Mouse (Mus musculus) heart, embryonic 13.5 days (tissue): Measurements from ENCODE around the gene Arsb. TPM values are rescaled to one million over a fixed set of nuclear protein-coding genes. Genes with fewer than 3 reads are reported as not detected.
"Not testable (repeated sequence)": the region's sequence is repeated elsewhere in the genome, so short reads cannot be mapped to it uniquely, and the experiment has no call there.

Source experiments
- ATAC-seq: fragments of 200-750 bp; cut with Nextera tagmentation; 2 replicates; pipeline ENCODE4 v1.8.0; 2017; ENCODE audit warnings: moderate TSS enrichment; ENCODE audit not compliant: insufficient number of reproducible peaks, low FRiP score, low TSS enrichment; ENCODE audit errors: extremely low read depth
- H3K27ac ChIP-seq: fragments of 300-500 bp; sonication (generic); replicated peaks from 2 replicates; pipeline ENCODE4 v1.5.1; 2015; ENCODE audit warnings: moderate library complexity, mild to moderate bottlenecking, inconsistent platforms
- H3K27me3 ChIP-seq: fragments of 300-500 bp; sonication (generic); replicated peaks from 2 replicates; pipeline ENCODE4 v1.6.1; 2015; ENCODE audit warnings: mild to moderate bottlenecking, inconsistent platforms
- H3K36me3 ChIP-seq: fragments of 300-500 bp; sonication (generic); 2 replicates; pipeline ENCODE4 v1.6.1; 2015; ENCODE audit warnings: mild to moderate bottlenecking, inconsistent platforms
- H3K4me1 ChIP-seq: fragments of 300-500 bp; sonication (generic); 2 replicates; pipeline ENCODE4 v1.6.1; 2015; ENCODE audit warnings: inconsistent platforms
- H3K4me2 ChIP-seq: fragments of 300-500 bp; sonication (generic); 2 replicates; pipeline ENCODE4 v1.6.1; 2015; ENCODE audit warnings: inconsistent platforms, mild to moderate bottlenecking, moderate library complexity
- H3K4me3 ChIP-seq: fragments of 300-500 bp; sonication (generic); 2 replicates; pipeline ENCODE4 v1.5.1; 2015; ENCODE audit warnings: moderate library complexity, mild to moderate bottlenecking, inconsistent platforms
- H3K9ac ChIP-seq: fragments of 300-500 bp; sonication (generic); 2 replicates; pipeline ENCODE4 v1.6.1; 2015; ENCODE audit warnings: inconsistent platforms, mild to moderate bottlenecking, moderate library complexity
- H3K9me3 ChIP-seq: fragments of 300-500 bp; sonication (generic); 2 replicates; pipeline ENCODE4 v1.6.1; 2016; ENCODE audit warnings: inconsistent platforms
- whole genome bisulfite sequencing: fragments of 180-500 bp; shearing (Covaris S2); methylation state at CpG from one replicate; pipeline ENCODE4 v1.1.7; 2015; ENCODE audit warnings: mixed read lengths; 5-methylcytosine and 5-hydroxymethylcytosine counted together
- polyA plus RNA-seq: library from polyadenylated mRNA; unstranded; fragments of >200 nt; fragmentation: Nextera tagmentation; extraction: Ambion mirVana; gene quantifications from 2 replicates; pipeline ENCODE4 v1.2.1, GENCODE M21; 2015

Arsb gene
- polyA plus RNA-seq, 1 experiment from 2014 or later, result 9.0 TPM

DNA sequence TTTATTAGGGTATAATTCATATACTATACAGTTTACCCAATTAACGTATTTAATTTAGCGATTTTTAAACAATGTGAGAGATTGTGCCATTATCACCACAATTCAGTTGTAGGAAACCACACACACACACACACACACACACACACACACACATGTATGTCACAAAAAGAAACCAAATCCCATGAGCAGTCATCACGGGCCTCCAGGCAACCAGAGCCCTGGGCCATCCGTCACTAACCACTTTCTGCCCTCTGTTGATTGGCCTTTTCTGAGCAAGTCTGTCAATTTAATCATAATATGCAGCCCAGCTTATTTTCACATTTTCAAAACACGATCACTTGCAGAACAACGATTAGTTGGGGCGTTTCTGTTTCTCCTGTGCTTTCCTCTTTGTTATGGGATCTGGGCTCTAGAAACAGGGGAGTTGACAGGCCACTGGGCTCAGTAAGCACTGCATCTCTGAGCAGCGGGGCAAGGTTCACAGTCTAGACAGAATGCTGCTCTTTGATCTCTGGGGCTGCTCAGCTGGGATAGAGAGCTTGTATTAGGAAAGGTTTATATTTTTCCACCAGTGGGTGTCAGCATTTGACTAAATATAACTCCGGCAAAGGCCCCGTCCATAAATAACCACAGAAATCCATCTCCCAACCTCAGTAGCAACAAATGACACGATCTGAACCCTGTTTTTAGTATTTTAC is 21.7 kb downstream of the Arsb start:
- Histone ChIP-seq H3K9me3 (no peaks in the 10 kb centered on the region), H3K4me2 (no peak overlapping the region), H3K27me3 (no peaks in the 10 kb centered on the region), H3K4me3 (no peak overlapping the region), H3K27ac (no peak overlapping the region), H3K9ac (no peak overlapping the region), H3K4me1 (peaks cover 12% of the 10 kb centered on the region), H3K36me3 (no peaks in the 10 kb centered on the region)
- no peak; the same call in 1 of the 2 replicates for ATAC-seq
- 45% methylated on average over 11 of the region's 11 CpGs for WGBS

DNA sequence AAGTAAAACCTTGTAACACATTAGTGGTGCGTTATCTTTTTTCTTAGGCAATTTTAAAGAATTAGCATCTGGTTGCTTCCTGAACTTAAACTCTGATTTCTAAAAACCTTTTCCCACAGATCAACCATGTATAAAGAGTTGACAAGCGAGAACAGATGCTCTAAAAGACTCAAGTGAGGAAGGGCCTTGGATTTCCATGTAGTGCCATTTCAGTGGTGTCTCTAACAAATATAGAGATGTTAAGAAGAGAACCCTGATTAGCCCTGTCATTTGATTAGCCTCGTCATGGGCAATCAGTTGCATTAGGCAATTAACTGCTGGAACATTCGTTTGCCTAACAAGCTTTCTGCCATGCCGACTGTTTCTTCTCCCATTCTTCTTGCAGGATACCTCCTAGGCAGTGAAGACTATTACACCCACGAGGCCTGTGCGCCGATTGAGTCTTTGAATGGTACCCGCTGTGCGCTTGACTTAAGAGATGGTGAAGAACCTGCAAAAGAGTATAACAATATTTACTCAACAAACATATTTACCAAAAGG is 22.3 kb downstream of the Arsb start:
- peaks cover 12% of the 10 kb centered on the region for H3K4me1 ChIP-seq
- no peaks in the 10 kb centered on the region for H3K9me3 ChIP-seq
- H3K27ac ChIP-seq, result no peak overlapping the region
- H3K9ac ChIP-seq, result no peak overlapping the region
- ATAC-seq, result no peak
- no peaks in the 10 kb centered on the region for H3K27me3 ChIP-seq
- 83% methylated on average over 10 of the region's 10 CpGs for WGBS
- H3K4me3 ChIP-seq, result no peak overlapping the region
- H3K4me2 ChIP-seq, result no peak overlapping the region
- no peaks in the 10 kb centered on the region for H3K36me3 ChIP-seq

DNA sequence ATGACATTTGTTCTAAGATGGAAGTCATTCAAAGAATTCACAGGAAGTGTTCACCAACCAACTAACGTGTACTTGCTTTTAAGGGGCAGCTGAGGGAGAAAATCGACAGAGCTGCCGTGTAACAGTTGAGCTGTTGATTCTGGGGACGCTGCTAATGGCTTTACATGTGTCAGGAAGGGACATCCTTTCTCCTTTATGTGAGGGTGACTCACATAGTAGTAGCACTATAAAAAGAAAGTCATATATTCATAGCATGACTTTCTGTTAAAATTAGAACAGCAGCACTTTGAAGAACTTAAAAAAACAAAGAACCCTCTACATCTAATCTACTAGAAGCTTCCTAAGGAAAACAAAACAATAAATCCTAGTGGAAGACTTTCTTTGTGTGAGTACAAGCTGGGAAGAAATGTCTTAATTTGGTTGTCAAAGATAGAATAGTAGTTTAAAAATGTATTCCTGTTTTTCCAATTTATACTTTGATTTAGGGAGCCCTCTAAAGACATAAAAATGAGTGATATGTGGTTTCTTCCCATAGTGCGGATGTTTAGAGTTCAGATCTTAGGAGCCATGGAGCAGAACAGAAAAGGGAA is 25.7 kb downstream of the Arsb start:
- no peak overlapping the region for H3K27ac ChIP-seq
- H3K27me3 ChIP-seq, result no peaks in the 10 kb centered on the region
- ATAC-seq, result no peak
- peaks cover 19% of the 10 kb centered on the region for H3K4me1 ChIP-seq
- no peak overlapping the region for H3K9ac ChIP-seq
- WGBS, result 54% methylated on average over 5 of the region's 5 CpGs
- H3K4me3 ChIP-seq, result no peak overlapping the region
- no peak overlapping the region for H3K4me2 ChIP-seq
- no peaks in the 10 kb centered on the region for H3K36me3 ChIP-seq
- H3K9me3 ChIP-seq, result no peaks in the 10 kb centered on the region

DNA sequence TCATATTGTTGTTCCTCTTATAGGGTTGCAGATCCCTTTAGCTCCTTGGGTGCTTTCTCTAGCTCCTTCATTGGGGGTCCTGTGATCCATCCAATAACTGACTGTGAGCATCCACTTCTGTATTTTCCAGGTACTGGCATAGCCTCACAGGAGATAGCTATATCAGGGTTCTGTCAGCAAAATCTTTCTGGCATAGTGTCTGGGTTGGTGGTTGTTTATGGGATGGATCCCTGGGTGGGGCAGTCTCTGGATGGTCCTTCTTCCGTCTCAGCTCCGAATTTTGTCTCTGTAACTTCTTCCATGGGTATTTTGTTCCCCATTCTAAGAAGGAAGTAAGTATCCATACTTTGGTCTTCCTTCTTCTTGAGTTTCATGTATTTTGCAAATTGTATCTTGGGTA is 38.9 kb downstream of the Arsb start:
- ATAC-seq, H3K27ac ChIP-seq, H3K36me3 ChIP-seq, H3K4me2 ChIP-seq, H3K27me3 ChIP-seq, H3K9me3 ChIP-seq, H3K4me3 ChIP-seq, H3K4me1 ChIP-seq, H3K9ac ChIP-seq: not testable (repeated sequence)
- WGBS, result 69% methylated on average over 2 of the region's 2 CpGs

DNA sequence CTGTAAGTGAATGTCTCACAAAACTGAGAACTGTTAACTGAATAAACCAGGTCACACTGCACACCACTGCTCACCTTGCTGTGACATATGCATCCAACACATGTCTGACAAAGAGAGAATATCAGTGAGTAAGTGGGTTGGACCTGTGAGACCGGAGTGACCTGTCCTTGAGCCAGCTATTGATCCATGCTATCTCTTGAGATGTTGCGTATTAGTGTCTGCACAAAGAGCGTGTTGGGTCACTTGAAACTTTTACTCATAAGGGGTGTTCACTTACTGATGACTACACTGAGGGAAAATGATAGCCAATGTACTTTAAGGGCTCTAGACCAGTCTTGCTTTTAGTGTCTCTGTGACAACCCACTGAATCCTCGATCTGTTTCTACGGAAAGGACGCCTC is 42.7 kb downstream of the Arsb start:
- Histone ChIP-seq H3K9me3 (no peaks in the 10 kb centered on the region), H3K4me1 (peaks cover 5% of the 10 kb centered on the region; the same call in 1 of the 2 replicates), H3K27ac (no peak overlapping the region), H3K4me3 (no peak overlapping the region), H3K4me2 (no peak overlapping the region), H3K36me3 (no peaks in the 10 kb centered on the region), H3K9ac (no peak overlapping the region), H3K27me3 (no peaks in the 10 kb centered on the region)
- WGBS, result 87% methylated on average over 6 of the region's 6 CpGs
- no peak for ATAC-seq

DNA sequence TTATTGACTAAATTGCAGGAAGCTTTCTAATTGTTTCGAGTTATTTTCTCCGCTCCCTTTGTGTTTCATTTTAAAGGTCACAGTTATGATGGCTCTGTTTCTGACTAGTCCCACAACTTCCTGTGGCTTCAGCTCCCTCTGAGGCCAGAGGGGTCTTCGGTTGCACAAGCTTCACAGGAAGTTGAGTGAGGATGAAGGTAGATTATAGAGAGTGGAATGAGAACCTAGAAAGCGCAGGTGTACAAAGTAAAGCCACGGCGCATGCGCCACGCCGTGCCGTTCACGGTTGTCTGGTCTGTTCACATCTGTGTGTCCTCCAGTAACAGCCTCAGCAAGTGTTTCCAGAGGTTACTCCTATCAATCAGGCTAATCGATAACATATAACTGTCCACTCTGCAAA is 43.2 kb downstream of the Arsb start:
- no peak overlapping the region for H3K4me3 ChIP-seq
- H3K9ac ChIP-seq, result no peak overlapping the region
- ATAC-seq, result no peak
- H3K4me1 ChIP-seq, result peaks cover 5% of the 10 kb centered on the region; the same call in 1 of the 2 replicates
- H3K4me2 ChIP-seq, result no peak overlapping the region
- H3K27me3 ChIP-seq, result no peaks in the 10 kb centered on the region
- H3K27ac ChIP-seq, result no peak overlapping the region
- WGBS, result 88% methylated on average over 12 of the region's 12 CpGs
- no peaks in the 10 kb centered on the region for H3K9me3 ChIP-seq
- no peaks in the 10 kb centered on the region for H3K36me3 ChIP-seq

DNA sequence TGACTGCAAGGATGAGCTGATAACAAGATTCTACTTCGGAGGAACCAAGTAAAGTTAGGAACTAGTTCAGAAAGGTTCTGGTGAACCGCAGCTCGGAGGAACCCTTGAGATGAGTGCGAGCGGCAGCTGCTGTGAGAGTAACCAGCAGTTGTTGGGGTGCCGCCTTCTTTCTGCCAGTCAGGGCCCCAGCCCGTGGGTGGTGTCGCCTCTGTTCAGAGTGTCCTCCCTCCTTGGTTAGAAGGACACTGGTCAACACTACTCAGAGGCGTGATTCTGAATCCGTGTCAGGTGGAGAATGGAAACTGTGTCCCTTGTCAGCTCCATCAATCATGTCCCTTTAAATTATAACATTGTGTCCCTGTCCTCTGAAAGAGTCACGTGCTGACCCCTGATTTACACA is 43.7 kb downstream of the Arsb start:
- H3K27me3 ChIP-seq, result no peaks in the 10 kb centered on the region
- H3K4me2 ChIP-seq, result no peak overlapping the region
- H3K9ac ChIP-seq, result no peak overlapping the region
- no peak overlapping the region for H3K27ac ChIP-seq
- peaks cover 5% of the 10 kb centered on the region; the same call in 1 of the 2 replicates for H3K4me1 ChIP-seq
- 84% methylated on average over 11 of the region's 11 CpGs for WGBS
- H3K36me3 ChIP-seq, result no peaks in the 10 kb centered on the region
- H3K4me3 ChIP-seq, result no peak overlapping the region
- no peaks in the 10 kb centered on the region for H3K9me3 ChIP-seq
- ATAC-seq, result no peak

DNA sequence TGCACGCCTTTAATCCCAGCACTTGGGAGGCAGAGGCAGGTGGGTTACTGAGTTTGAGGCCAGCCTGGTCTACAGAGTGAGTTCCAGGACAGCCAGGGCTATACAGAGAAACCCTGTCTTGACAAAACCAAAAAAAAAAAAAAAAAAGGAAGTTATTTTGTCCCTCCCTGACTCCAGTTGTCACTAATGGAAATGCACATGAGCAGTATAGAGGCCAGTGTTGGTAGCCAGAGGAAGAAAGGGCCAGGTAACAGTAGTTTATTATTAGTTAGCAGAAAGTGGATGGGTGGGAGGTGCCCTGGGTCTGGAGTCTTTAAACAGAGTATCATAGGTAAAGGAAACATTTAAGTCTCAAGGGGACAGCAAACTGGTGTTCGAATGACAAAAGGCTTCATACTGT is 44.7 kb downstream of the Arsb start:
- Histone ChIP-seq H3K4me3 (no peak overlapping the region), H3K27me3 (no peaks in the 10 kb centered on the region), H3K4me1 (peaks cover 7% of the 10 kb centered on the region; the same call in 1 of the 2 replicates), H3K27ac (no peak overlapping the region), H3K4me2 (no peak overlapping the region), H3K36me3 (no peaks in the 10 kb centered on the region), H3K9ac (no peak overlapping the region), H3K9me3 (no peaks in the 10 kb centered on the region)
- no peak for ATAC-seq
- WGBS, result 87% methylated on average over 2 of the region's 2 CpGs

DNA sequence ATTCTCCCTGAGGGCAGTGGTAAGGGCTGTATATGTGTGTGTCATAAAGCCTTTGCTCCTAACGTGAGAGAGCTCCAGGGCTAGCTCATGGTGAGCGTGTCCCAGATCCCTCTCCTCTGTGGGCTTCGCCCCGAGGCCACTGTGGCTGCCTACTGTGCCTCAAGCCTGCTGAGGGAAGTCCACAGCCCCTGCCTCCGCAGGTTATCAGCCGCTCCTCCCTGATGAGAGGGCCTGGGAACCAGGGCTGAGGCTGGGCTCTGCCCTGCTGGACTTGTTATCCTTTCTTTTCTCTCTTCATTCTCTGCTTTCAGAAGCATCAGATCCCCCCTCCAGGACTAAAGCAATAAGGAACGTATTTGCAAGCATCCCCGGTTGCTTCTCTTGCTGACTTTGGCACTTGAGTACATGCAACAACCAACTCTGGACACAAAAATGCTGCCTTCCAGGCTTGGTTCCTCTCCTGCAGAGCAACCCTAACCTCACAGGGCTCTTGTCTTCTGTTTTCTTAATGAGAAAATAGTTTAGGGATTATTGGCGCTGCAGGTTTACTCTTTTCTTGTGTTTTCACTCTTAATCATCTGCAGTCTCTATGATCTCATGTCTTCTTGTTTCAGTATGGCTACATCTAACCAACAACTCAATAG is 45.4 kb downstream of the Arsb start:
- no peaks in the 10 kb centered on the region for H3K9me3 ChIP-seq
- ATAC-seq, result no peak
- H3K4me1 ChIP-seq, result peaks cover 13% of the 10 kb centered on the region
- no peaks in the 10 kb centered on the region for H3K36me3 ChIP-seq
- WGBS, result 55% methylated on average over 9 of the region's 9 CpGs
- no peaks in the 10 kb centered on the region for H3K27me3 ChIP-seq
- no peak overlapping the region for H3K9ac ChIP-seq
- H3K4me2 ChIP-seq, result no peak overlapping the region
- H3K27ac ChIP-seq, result no peak overlapping the region
- H3K4me3 ChIP-seq, result no peak overlapping the region

DNA sequence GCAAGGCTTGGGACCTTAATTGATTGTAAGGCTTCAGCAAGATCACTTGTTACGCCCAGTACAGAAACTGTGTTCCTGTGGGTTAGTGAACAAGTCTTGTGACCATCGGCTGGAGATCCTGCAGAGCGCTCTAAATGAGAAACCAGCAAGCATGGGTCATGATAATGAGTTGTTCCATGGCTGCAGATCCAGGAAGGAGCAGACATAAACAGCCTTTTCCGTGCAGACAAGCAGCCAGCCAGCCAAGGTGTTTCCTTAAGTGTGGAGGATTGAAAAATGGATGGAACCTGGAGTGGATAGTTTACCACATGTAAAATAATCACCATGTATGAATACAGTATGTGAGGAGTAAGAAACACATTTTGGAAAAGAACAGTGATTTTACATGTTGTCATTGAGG is 48.7 kb downstream of the Arsb start:
- Histone ChIP-seq H3K9me3 (no peaks in the 10 kb centered on the region), H3K4me3 (no peak overlapping the region), H3K27ac (no peak overlapping the region), H3K36me3 (no peaks in the 10 kb centered on the region), H3K9ac (no peak overlapping the region), H3K4me2 (no peak overlapping the region), H3K4me1 (peaks cover 15% of the 10 kb centered on the region), H3K27me3 (no peaks in the 10 kb centered on the region)
- no peak for ATAC-seq
- WGBS, result 76% methylated on average over 4 of the region's 4 CpGs

DNA sequence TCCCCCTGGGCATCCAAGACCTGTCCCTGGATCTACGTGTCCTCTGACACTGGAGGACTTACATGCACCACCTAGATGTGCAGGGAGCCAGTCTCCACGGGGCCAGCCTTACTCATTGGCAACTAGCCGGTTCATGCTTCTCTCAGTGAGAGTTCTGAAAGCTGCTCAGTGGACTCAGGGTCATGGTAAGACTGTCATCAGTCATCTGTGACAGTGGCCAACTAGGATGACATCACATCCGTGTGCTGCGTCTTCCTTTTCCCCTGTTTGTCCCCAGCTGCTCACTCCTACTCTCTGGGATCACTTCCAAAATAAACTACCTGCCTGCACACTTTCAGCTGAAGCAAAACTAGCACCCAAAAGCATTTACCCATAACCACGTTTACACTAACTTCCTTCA is 50.6 kb downstream of the Arsb start:
- H3K27me3 ChIP-seq, result no peaks in the 10 kb centered on the region
- 53% methylated on average over 6 of the region's 6 CpGs for WGBS
- H3K9ac ChIP-seq, result no peak overlapping the region
- peaks cover 15% of the 10 kb centered on the region for H3K4me1 ChIP-seq
- H3K27ac ChIP-seq, result 0 out of 2 replicates have a peak overlapping the region, but pooled peaks have one; percentile 24
- H3K36me3 ChIP-seq, result no peaks in the 10 kb centered on the region
- H3K9me3 ChIP-seq, result no peaks in the 10 kb centered on the region
- no peak overlapping the region for H3K4me2 ChIP-seq
- H3K4me3 ChIP-seq, result no peak overlapping the region
- ATAC-seq, result no peak; the same call in 1 of the 2 replicates
